Mouse (Mus musculus) C2C12 (cell line): ENCODE results near the gene Treml2. TPM values are rescaled to one million over a fixed set of nuclear protein-coding genes. Genes with fewer than 3 reads are reported as not detected.
"Not testable (repeated sequence)": the region's sequence is repeated elsewhere in the genome, so short reads cannot be mapped to it uniquely, and the experiment has no call there.

ENCODE experiments used
- H3K27me3 ChIP-seq: one replicate; pipeline ENCODE4 v1.6.1; 2011; ENCODE audit not compliant: control insufficient read depth, insufficient read depth, insufficient read length
- H3K36me3 ChIP-seq: one replicate; pipeline ENCODE4 v1.6.1; 2011; ENCODE audit not compliant: control insufficient read depth, insufficient read depth
- H3K4me3 ChIP-seq: one replicate; pipeline ENCODE4 v1.5.1; 2011; ENCODE audit warnings: mild to moderate bottlenecking, control low read depth; ENCODE audit not compliant: poor library complexity, insufficient read depth, severe bottlenecking
- H3K79me2 ChIP-seq: one replicate; pipeline ENCODE4 v1.6.1; 2011; ENCODE audit not compliant: control insufficient read depth, insufficient read depth
- H3K79me3 ChIP-seq: one replicate; pipeline ENCODE4 v1.6.1; 2011; ENCODE audit warnings: low read depth, control low read depth
- H3ac ChIP-seq: one replicate; pipeline ENCODE3; 2011; ENCODE audit warnings: low read depth; ENCODE audit not compliant: control insufficient read depth, insufficient read length
- CEBPB ChIP-seq: IDR thresholded peaks from one replicate; pipeline ENCODE4 v1.6.1; 2011; ENCODE audit warnings: low read depth, mild to moderate bottlenecking, control low read depth, moderate library complexity
- CTCF ChIP-seq: IDR thresholded peaks from one replicate; pipeline ENCODE4 v1.5.1; 2011; ENCODE audit not compliant: control insufficient read depth, insufficient read depth, insufficient read length
- FOSL1 ChIP-seq: IDR thresholded peaks from one replicate; pipeline ENCODE4 v1.8.0; 2011; ENCODE audit warnings: mild to moderate bottlenecking, low read length; ENCODE audit not compliant: poor library complexity, insufficient read depth, severe bottlenecking
- MAX ChIP-seq: IDR thresholded peaks from one replicate; pipeline ENCODE4 v1.6.1; 2011; ENCODE audit warnings: mild to moderate bottlenecking, control low read depth
- MYOD1 ChIP-seq: IDR thresholded peaks from one replicate; pipeline ENCODE4 v1.6.1; 2011; ENCODE audit warnings: low read depth; ENCODE audit not compliant: control insufficient read depth, insufficient read length
- MYOG ChIP-seq: IDR thresholded peaks from one replicate; pipeline ENCODE4 v1.6.1; 2011; ENCODE audit not compliant: control insufficient read depth, insufficient read length; ENCODE audit errors: extremely low read depth
- USF1 ChIP-seq: IDR thresholded peaks from one replicate; pipeline ENCODE4 v1.6.1; 2011; ENCODE audit warnings: low read depth, mild to moderate bottlenecking, control low read depth, moderate library complexity
- polyA plus RNA-seq: library from polyadenylated mRNA; unstranded; fragments of >200 nt; fragmentation: generic; extraction: Trizol; gene quantifications from one replicate; pipeline ENCODE4 v1.2.1, GENCODE M21; 2012; ENCODE audit warnings: missing spikeins

Gene Treml2
- polyA plus RNA-seq, 1 experiment, result not detected

DNA sequence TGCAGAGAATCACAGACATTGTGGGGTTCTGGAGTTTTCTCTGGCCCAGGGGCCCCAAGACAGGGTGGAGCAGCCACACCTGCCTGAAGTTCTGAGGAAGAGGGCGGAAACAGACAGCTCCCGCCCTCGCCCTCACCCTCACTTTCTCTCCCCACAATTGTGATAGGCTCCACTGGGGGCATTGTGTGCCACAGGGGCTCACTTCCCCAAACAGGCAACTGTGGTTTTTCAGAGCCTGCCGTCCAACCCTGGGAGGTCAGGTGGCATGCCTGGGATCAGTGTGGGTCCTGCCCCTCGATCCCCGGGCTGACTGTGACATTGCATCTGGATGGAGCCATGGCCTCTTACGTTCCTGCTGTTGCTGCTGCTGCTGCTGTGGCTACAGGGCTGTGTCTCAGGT is 901 bp downstream of the Treml2 start:
- no peaks in the 10 kb centered on the region for H3K79me2 ChIP-seq
- TF ChIP-seq MYOD1 (no peak), CEBPB (no peak), MYOG (no peak), FOSL1 (no peak), MAX (no peak), CTCF (no peak), USF1 (no peak)
- no peak overlapping the region for H3ac ChIP-seq
- no peaks in the 10 kb centered on the region for H3K27me3 ChIP-seq
- no peaks in the 10 kb centered on the region for H3K79me3 ChIP-seq
- H3K4me3 ChIP-seq, result no peak overlapping the region
- no peaks in the 10 kb centered on the region for H3K36me3 ChIP-seq

DNA sequence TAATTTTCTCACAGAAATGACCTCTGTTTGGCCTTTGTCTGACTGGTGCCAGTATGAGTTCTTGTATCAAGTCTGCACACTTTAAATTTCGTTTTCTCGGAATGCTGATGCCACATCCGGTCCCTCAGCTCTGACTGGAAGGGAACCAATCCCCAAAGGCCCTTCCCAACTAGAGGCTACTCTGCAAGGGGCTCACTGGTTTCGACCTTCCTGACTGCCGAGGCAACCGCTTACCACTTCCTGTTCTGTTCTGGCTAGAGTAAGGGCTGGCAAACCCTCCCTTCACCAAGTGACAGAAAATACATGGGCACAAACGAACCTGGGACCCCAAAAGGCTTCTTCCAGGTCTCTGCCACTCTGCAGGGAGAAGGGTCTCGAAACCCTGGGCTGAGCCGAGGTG is 1.6 kb downstream of the Treml2 start:
- Histone ChIP-seq H3ac (no peak overlapping the region), H3K36me3 (no peaks in the 10 kb centered on the region), H3K27me3 (no peaks in the 10 kb centered on the region), H3K4me3 (no peak overlapping the region), H3K79me3 (no peaks in the 10 kb centered on the region), H3K79me2 (no peaks in the 10 kb centered on the region)
- TF ChIP-seq MAX, result no peak
- TF ChIP-seq USF1, result no peak
- TF ChIP-seq CTCF, result no peak
- no peak for TF ChIP-seq FOSL1
- no peak for TF ChIP-seq MYOG
- TF ChIP-seq CEBPB, result no peak

DNA sequence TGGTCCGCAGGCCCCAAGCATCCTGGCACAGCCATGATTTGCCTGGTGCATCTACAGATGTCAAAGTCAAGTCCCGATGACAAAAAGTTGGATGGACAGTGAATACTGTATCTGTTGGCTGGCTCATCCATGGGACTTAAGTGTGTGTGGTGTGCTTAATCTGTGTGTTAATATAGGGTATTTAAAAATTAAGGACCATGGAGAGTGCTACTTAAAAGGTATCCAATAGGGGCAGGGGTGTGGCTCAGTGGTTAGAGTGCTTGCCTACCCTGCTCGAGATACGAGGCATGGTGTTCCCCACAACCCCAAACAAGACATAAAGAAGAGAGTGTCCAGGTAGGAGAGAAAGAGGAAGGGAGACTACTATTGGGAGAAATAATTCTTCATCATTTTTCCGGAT is 2.5 kb downstream of the Treml2 start:
- no peaks in the 10 kb centered on the region for H3K79me2 ChIP-seq
- H3K27me3 ChIP-seq, result no peaks in the 10 kb centered on the region
- no peaks in the 10 kb centered on the region for H3K36me3 ChIP-seq
- H3K4me3 ChIP-seq, result no peak overlapping the region
- no peak overlapping the region for H3ac ChIP-seq
- TF ChIP-seq MAX (no peak), USF1 (no peak), MYOG (no peak), CTCF (no peak), MYOD1 (no peak), CEBPB (no peak), FOSL1 (no peak)
- H3K79me3 ChIP-seq, result no peaks in the 10 kb centered on the region

DNA sequence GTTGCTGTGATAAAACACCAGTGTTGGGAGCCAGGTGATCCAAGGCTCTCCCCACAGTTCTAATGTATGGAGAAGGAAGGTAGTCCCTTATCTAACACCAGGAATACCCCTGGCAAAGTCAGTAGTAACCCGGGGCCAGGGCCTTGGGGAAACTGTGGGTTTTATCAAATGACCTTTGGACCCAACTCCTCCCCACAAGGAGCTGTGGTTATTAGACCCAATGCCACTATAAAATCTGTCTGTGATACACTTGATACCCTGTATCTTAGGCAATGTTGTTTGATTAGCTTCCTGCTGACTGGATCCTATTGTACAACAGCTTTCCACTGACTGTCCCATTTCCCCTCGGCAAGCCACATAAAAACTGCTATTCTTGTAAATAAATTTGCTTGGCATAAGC is 12.8 kb downstream of the Treml2 start:
- Histone ChIP-seq H3K79me3 (no peaks in the 10 kb centered on the region), H3K27me3 (no peaks in the 10 kb centered on the region), H3K4me3 (no peak overlapping the region), H3ac (no peak overlapping the region), H3K36me3 (no peaks in the 10 kb centered on the region), H3K79me2 (no peaks in the 10 kb centered on the region)
- TF ChIP-seq CEBPB (no peak), MYOD1 (no peak), MYOG (no peak), FOSL1 (no peak), USF1 (no peak), MAX (no peak), CTCF (no peak)

DNA sequence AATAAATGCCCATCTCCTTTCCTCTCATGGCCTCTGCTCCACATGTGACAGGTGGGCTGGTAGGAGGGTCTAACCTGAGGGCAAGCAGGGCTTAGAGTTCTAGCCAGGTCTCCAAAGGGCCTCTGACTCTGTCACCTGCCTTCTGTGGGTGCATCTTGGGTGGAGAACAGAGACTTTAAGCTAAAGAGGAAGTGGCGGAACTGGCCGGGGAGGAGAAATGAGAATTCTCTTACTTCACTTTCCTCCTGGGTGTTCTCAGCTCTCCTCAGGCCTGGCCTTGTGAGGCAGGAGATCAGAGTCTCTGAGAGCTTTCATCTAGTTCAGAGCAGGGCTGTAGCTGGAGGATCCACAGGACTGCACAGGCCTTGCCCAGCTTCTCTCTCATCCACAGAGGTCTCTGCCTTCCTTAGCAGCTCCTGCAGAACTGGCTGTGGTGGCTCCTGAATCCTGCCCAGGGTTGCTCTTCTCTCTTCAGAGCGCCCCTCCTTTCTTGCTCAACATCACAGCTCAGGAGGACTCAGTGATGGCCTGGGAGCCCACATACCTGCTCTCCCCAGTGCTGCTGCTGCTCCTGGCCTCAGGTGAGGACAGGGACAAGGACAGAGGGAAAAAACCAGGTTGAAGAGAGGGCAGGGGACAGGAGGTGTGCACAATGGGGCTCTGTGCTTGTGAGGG is 16.7 kb downstream of the Treml2 start, which contains the start of gene B430306N03Rik:
TSS of gene B430306N03Rik (plus strand) at position 237 of the 675 bp plus-strand sequence.
- H3ac ChIP-seq, H3K4me3 ChIP-seq, H3K27me3 ChIP-seq, H3K36me3 ChIP-seq, H3K79me3 ChIP-seq, H3K79me2 ChIP-seq: not testable (repeated sequence)

DNA sequence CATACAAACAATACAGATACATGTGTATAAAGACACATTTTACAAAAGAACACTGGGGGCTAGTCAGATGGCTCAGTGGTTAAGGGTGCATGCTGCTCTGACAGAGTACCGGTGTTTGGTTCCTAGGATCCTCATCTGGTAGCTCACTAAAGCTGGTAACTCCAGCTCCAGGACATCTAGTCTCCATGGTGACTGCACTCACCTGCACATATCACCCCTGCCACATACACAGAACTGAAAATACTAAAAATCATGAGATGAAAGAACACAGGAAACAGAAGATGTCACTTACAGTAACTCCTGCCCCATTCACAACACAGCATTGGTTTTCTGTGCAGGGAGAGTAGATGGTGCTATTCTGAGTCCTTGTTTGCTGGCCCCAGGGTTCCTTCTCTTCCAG is 19.4 kb downstream of the Treml2 start:
- H3ac ChIP-seq, result no peak overlapping the region
- TF ChIP-seq MYOG (no peak), CEBPB (no peak), FOSL1 (no peak), MAX (no peak), MYOD1 (no peak), CTCF (no peak), USF1 (no peak)
- H3K27me3 ChIP-seq, result no peaks in the 10 kb centered on the region
- no peak overlapping the region for H3K4me3 ChIP-seq
- no peaks in the 10 kb centered on the region for H3K36me3 ChIP-seq
- H3K79me2 ChIP-seq, result no peaks in the 10 kb centered on the region
- no peaks in the 10 kb centered on the region for H3K79me3 ChIP-seq
